Mouse (Mus musculus) midbrain, embryonic 15.5 days (tissue): ENCODE data around the gene Dtl. TPM values are rescaled to one million over a fixed set of nuclear protein-coding genes. Genes with fewer than 3 reads are reported as not detected.

Experiments
- ATAC-seq: fragments of 200-750 bp; cut with Nextera tagmentation; replicated peaks from 2 replicates; pipeline ENCODE4 v1.8.0; 2017; ENCODE audit warnings: moderate TSS enrichment
- H3K27ac ChIP-seq: fragments of 300-500 bp; sonication (generic); 2 replicates; pipeline ENCODE4 v1.5.1; 2015; ENCODE audit warnings: mild to moderate bottlenecking, inconsistent platforms
- H3K27me3 ChIP-seq: fragments of 300-500 bp; sonication (generic); replicated peaks from 2 replicates; pipeline ENCODE4 v1.6.1; 2015; ENCODE audit warnings: inconsistent platforms
- H3K36me3 ChIP-seq: fragments of 300-500 bp; sonication (generic); replicated peaks from 2 replicates; pipeline ENCODE4 v1.6.1; 2015; ENCODE audit warnings: inconsistent platforms
- H3K4me1 ChIP-seq: fragments of 300-500 bp; sonication (generic); 2 replicates; pipeline ENCODE4 v1.6.1; 2015; ENCODE audit warnings: inconsistent platforms
- H3K4me2 ChIP-seq: fragments of 300-500 bp; sonication (generic); 2 replicates; pipeline ENCODE4 v1.6.1; 2015; ENCODE audit warnings: inconsistent platforms, mild to moderate bottlenecking, moderate library complexity
- H3K4me3 ChIP-seq: fragments of 300-500 bp; sonication (generic); 2 replicates; pipeline ENCODE4 v1.5.1; 2015; ENCODE audit warnings: mild to moderate bottlenecking, inconsistent platforms
- H3K9ac ChIP-seq: fragments of 300-500 bp; sonication (generic); 2 replicates; pipeline ENCODE4 v1.6.1; 2015; ENCODE audit warnings: mild to moderate bottlenecking, inconsistent platforms
- H3K9me3 ChIP-seq: fragments of 300-500 bp; sonication (generic); 2 replicates; pipeline ENCODE4 v1.6.1; 2016; ENCODE audit warnings: inconsistent platforms
- WGBS: fragments of 180-500 bp; shearing (Covaris S2); methylation state at CpG from one replicate; pipeline ENCODE4 v1.1.7; 2015; ENCODE audit warnings: mixed read lengths; 5-methylcytosine and 5-hydroxymethylcytosine counted together
- polyA plus RNA-seq: library from polyadenylated mRNA; unstranded; fragments of >200 nt; fragmentation: Nextera tagmentation; extraction: Ambion mirVana; gene quantifications from 2 replicates; pipeline ENCODE4 v1.2.1, GENCODE M21; 2015

Dtl gene
- 6.2 and 7.6 TPM in 2 replicates for polyA plus RNA-seq

DNA sequence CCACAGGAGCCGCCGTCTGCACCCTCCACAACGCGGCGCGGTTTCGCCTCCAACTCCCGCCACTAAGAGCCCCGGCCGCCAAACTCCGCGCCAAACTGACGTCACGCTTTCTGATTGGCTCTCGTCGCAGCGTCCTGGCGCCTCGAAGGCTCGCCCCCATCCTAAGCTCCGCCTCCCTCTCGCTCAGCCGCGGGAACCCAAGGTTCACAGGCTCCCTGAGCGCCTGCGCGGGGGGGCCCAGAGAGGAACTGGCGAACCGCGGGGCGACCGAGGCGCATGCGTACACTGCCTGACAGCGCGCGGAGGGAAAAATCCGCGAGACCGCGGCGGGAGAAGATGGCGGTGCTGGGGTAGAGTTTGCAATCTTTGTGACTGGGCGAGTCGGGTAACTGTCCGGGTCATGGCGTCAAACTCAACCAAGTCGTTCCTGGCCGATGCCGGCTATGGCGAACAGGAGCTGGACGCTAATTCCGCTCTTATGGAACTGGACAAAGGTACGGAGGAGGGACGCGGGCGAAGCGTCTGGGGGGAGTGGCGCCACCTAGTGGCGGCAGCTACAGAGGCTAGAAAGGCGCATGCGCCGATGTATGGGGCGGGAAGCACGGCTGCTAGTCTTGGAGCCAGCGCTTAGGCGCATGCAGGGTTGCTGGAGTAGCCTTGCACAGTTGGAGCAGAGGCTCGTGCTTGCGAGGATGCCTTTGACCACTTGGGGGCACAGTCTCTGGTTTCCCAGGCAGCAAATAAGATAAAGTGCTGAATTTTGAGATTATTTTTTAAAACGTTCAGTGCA is at the start of gene Dtl, which contains the start of gene Ints7:
TSS of gene Dtl (minus strand) at position 87 of the 790 bp plus-strand sequence.
TSS of gene Ints7 (plus strand) at position 179 of the 790 bp plus-strand sequence.
- Histone ChIP-seq H3K27ac (peak within 1 kb of the TSS; percentile 96), H3K27me3 (no peaks in the 10 kb centered on the region), H3K4me2 (peak within 1 kb of the TSS; percentile 97), H3K9me3 (no peaks in the 10 kb centered on the region), H3K4me1 (peaks cover 35% of the 10 kb centered on the region), H3K36me3 (no peaks in the 10 kb centered on the region), H3K4me3 (peak within 1 kb of the TSS; percentile 81), H3K9ac (peak within 1 kb of the TSS; percentile 66)
- ATAC-seq: peak; percentile 99
- under 1% methylated on average over 69 of the region's 70 CpGs for WGBS

DNA sequence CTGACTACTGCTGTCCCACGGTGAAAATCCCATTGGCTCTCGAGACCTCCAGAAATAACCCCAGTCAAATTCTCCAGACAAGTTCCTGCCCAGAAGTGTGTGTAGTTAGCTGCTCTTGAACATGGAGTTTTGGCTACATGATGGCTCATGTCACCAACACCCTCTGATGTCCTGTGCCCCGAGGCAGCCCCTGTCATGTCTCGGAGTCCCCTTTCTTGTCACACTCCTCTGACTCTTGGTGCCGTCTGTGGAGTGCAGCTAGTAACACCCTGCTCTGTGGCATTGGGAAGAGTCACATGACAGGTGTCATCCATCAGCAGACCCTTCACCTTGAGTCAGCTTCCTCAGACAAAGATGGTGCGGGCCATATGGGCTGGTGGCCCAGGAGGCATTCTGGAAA is 49.7 kb upstream of the Dtl start:
- H3K4me1 ChIP-seq: no peaks in the 10 kb centered on the region
- WGBS: 82% methylated on average over 6 of the region's 6 CpGs
- H3K4me3 ChIP-seq: no peak overlapping the region
- no peak overlapping the region for H3K27ac ChIP-seq
- no peaks in the 10 kb centered on the region for H3K27me3 ChIP-seq
- no peak overlapping the region for H3K4me2 ChIP-seq
- no peaks in the 10 kb centered on the region for H3K9me3 ChIP-seq
- no peak overlapping the region for H3K9ac ChIP-seq
- ATAC-seq: no peak
- H3K36me3 ChIP-seq: peaks cover 18% of the 10 kb centered on the region

DNA sequence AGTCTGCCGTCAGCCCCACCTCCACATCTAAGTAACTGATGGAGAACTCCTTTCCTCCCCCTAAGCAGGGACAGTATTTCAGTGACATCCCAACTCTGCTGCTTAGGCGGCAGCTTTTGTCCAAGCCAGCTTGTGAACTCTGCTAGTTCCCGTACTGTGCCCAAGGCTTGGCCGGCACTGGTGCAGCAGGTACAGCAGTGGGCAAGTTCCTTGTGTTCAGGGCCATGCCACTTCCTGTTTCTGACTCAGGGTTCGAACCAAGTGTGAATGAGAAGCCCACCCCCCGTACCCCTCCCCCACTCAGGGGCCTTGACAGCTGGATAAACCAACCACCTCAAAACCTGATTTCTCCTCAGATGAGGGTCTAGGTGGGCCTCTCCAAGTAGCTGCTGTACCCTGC is 49.1 kb upstream of the Dtl start:
- Histone ChIP-seq H3K4me3 (no peak overlapping the region), H3K9me3 (no peaks in the 10 kb centered on the region), H3K27ac (no peak overlapping the region), H3K9ac (no peak overlapping the region), H3K36me3 (peaks cover 24% of the 10 kb centered on the region), H3K4me1 (no peaks in the 10 kb centered on the region), H3K4me2 (no peak overlapping the region), H3K27me3 (no peaks in the 10 kb centered on the region)
- WGBS: 86% methylated on average over 6 of the region's 6 CpGs
- no peak for ATAC-seq

DNA sequence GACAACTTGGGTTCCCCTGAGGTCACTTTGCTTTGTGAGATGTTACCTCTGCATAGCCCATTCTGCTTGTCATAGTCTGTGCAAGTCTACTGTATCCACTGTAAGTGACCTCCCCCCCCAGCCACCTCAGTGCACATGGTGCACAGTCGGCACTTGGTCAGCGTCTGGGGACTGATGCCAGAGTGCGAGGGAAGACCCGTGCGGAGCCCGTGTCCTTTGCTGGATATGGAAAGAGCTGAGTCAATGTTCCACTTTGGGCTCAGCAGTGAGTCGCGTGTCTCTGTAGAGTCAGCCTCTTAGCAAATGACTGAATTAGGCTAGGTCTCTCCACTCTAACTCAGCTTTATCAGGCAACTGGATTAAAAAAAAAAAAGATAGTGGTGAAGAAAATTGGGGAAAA is 47.5 kb upstream of the Dtl start:
- Histone ChIP-seq H3K27ac (no peak overlapping the region), H3K9me3 (no peaks in the 10 kb centered on the region), H3K36me3 (peaks cover 36% of the 10 kb centered on the region), H3K4me3 (no peak overlapping the region), H3K4me2 (no peak overlapping the region), H3K27me3 (no peaks in the 10 kb centered on the region), H3K4me1 (no peaks in the 10 kb centered on the region), H3K9ac (no peak overlapping the region)
- ATAC-seq: no peak
- 98% methylated on average over 8 of the region's 8 CpGs for WGBS

DNA sequence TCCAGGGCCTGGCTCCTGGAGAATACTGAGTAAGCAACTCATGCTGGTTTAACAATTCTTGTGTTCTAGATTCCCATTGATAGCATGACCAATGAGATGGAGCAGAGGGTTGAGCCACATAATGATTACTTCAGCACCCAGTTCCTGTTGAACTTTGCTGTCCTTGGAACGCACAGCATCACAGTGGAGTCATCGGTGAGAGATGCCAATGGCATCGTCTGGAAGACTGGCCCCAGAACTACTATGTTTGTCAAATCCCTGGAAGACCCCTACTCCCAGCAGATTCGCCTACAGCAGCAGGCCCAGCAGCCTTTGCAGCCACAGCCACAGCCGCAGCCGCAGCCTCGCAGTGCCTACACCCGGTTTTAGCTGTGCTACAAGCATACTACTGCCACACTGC is 45.8 kb upstream of the Dtl start:
- no peak overlapping the region for H3K27ac ChIP-seq
- peaks cover 44% of the 10 kb centered on the region for H3K36me3 ChIP-seq
- H3K4me2 ChIP-seq: no peak overlapping the region
- no peaks in the 10 kb centered on the region for H3K27me3 ChIP-seq
- no peaks in the 10 kb centered on the region for H3K4me1 ChIP-seq
- 95% methylated on average over 8 of the region's 8 CpGs for WGBS
- no peak overlapping the region for H3K4me3 ChIP-seq
- H3K9ac ChIP-seq: no peak overlapping the region
- H3K9me3 ChIP-seq: no peaks in the 10 kb centered on the region
- ATAC-seq: no peak

DNA sequence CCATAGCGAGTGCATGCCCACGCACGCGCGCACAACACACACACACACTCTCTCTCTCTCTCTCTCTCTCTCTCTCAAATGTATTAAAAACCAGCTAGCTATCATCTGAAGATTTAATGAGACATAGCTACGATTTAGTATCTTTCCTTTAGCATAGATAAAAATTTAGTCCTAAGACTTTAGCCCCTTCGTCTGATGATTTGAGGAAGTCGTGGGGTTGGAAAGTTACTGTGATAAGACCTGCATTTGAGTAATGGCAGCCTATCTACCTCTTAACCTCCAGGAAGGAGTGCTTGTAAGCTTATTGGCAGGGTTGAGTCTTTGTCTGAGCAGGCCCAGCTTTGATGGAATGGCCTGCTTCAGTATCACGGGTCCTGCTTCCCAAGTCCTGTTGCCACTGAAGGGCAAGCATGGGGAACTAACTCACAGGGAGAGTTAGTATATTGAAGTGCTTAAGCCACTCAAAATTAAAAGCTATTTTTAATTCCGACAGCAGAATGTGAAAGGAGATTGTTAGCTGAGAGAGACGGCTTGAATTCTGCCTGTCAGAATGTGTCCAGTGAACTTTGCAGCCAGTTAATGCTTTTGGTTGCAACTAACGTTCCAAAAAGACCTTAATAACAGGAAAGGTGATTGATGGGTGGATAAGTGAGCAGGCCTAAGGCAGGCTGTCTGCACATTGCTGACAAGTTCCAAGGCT is 42.9 kb upstream of the Dtl start:
- Histone ChIP-seq H3K36me3 (peaks cover 63% of the 10 kb centered on the region), H3K27ac (no peak overlapping the region)
- 93% methylated on average over 12 of the region's 12 CpGs for WGBS

DNA sequence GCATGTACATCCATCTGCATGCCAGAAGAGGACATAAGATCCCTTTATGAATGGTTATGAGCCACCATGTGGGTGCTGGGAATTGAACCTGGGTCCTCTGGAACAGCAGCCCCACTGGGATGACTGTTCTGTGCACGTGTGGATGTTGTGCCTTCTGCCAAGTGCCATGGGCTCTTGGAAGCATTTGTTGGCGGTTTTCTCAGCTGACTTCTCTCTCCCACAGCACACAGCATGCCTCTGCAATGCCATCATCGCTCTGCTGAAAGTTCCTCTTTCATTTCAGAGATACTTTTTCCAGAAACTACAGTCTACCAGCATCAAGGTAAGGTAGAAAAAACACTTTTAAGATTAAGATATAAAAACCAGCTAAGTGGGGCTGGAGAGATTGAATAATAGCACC is 42.2 kb upstream of the Dtl start:
- Histone ChIP-seq H3K36me3 (peaks cover 69% of the 10 kb centered on the region), H3K27ac (no peak overlapping the region), H3K27me3 (no peaks in the 10 kb centered on the region), H3K9me3 (no peaks in the 10 kb centered on the region), H3K4me1 (no peaks in the 10 kb centered on the region), H3K4me3 (no peak overlapping the region), H3K9ac (no peak overlapping the region), H3K4me2 (no peak overlapping the region)
- 93% methylated on average over 3 of the region's 3 CpGs for WGBS
- no peak for ATAC-seq

More for the DNA sequence above, 42.9 kb upstream of the Dtl start:
- Histone ChIP-seq H3K9ac (no peak overlapping the region), H3K4me3 (no peak overlapping the region), H3K4me1 (no peaks in the 10 kb centered on the region), H3K4me2 (no peak overlapping the region), H3K9me3 (no peaks in the 10 kb centered on the region), H3K27me3 (no peaks in the 10 kb centered on the region)
- no peak for ATAC-seq

DNA sequence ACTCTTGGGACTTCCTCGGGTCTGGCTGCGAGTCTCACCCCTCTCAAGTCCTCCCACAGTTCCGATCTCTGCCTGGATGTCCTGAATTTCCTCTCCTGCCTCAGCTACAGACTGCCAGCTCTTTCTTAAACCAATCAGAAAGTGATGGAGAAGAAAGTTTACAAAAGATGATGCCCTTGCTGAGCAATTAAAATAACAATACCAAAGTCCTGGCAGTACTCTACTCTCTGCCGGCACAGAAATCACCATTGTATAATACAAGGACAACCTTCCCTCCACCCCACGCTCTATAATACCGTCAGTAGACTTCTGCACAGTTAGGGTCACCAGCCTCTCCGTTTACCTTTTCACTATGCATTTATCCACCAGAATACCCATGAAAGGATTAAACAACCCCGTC is 40.9 kb upstream of the Dtl start:
- no peaks in the 10 kb centered on the region for H3K27me3 ChIP-seq
- no peak overlapping the region for H3K4me3 ChIP-seq
- H3K27ac ChIP-seq: no peak overlapping the region
- no peaks in the 10 kb centered on the region for H3K9me3 ChIP-seq
- ATAC-seq: no peak
- no peaks in the 10 kb centered on the region for H3K4me1 ChIP-seq
- 65% methylated on average over 8 of the region's 8 CpGs for WGBS
- no peak overlapping the region for H3K4me2 ChIP-seq
- no peak overlapping the region for H3K9ac ChIP-seq
- H3K36me3 ChIP-seq: peaks cover 70% of the 10 kb centered on the region

DNA sequence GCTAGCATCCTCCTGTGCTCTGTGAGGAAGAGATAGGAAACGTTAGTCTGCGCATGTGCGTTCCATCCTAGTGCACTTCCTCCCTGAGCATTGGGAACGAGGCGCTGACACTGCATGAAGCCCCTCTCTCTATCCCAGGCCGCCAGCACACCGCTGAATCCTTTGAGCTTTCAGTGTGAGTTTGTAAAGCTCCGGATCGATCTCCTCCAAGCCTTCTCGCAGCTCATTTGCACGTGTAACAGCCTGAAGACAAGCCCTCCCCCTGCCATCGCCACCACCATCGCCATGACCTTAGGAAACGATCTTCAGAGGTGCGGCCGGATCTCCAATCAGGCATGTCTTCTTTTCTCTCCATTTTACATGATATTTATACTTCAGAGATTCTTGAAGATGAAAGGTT is 37.5 kb upstream of the Dtl start:
- H3K27me3 ChIP-seq: no peaks in the 10 kb centered on the region
- H3K27ac ChIP-seq: no peak overlapping the region
- ATAC-seq: no peak
- no peak overlapping the region for H3K4me3 ChIP-seq
- H3K9me3 ChIP-seq: no peaks in the 10 kb centered on the region
- no peaks in the 10 kb centered on the region for H3K4me1 ChIP-seq
- H3K9ac ChIP-seq: no peak overlapping the region
- H3K36me3 ChIP-seq: peaks cover 52% of the 10 kb centered on the region
- WGBS: 87% methylated on average over 16 of the region's 16 CpGs
- no peak overlapping the region for H3K4me2 ChIP-seq

DNA sequence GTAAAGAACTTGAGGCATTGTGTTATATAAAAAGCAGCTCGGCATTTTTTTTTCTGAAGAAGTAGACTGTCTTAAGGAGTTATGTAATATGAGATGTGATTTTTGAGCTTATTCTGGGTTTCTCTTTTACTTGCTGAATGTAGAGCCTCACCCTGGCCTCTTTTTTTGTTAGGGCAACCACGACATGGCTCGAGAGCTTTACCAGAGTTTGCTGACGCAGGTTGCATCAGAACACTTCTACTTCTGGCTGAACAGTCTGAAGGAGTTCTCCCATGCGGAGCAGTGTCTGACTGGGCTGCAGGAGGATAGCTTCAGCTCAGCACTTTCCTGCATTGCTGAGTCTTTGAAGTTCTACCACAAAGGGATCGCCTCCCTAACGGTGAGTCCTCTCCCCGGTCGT is 36.3 kb upstream of the Dtl start:
- Histone ChIP-seq H3K4me1 (no peaks in the 10 kb centered on the region), H3K4me3 (no peak overlapping the region), H3K27ac (no peak overlapping the region), H3K9me3 (no peaks in the 10 kb centered on the region), H3K4me2 (no peak overlapping the region), H3K9ac (no peak overlapping the region), H3K36me3 (peaks cover 48% of the 10 kb centered on the region), H3K27me3 (no peaks in the 10 kb centered on the region)
- ATAC-seq: no peak
- WGBS: 84% methylated on average over 9 of the region's 9 CpGs

DNA sequence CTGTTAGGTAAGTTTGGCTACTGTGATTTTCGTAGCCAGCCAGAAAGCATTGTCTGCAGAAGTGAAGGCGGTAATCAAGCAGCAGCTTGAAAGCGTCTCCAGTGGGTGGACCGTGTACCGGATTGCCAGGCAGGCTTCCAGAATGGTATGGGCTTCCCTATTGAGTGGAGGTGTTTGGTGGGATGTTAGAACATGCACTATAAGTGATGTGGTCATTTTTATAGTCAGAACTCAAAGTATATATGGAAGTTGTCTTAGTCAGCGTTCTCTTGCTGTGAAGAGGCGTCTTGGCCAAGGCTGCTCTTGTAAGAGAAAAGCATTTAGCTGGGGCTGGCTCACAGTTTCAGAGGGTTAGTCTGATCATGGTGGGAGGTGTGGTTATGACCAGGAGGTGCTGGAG is 35.0 kb upstream of the Dtl start:
- Histone ChIP-seq H3K27ac (no peak overlapping the region), H3K27me3 (no peaks in the 10 kb centered on the region), H3K9me3 (no peaks in the 10 kb centered on the region), H3K9ac (no peak overlapping the region), H3K4me2 (no peak overlapping the region), H3K4me1 (no peaks in the 10 kb centered on the region), H3K4me3 (no peak overlapping the region), H3K36me3 (peaks cover 48% of the 10 kb centered on the region)
- 93% methylated on average over 7 of the region's 7 CpGs for WGBS
- no peak for ATAC-seq

DNA sequence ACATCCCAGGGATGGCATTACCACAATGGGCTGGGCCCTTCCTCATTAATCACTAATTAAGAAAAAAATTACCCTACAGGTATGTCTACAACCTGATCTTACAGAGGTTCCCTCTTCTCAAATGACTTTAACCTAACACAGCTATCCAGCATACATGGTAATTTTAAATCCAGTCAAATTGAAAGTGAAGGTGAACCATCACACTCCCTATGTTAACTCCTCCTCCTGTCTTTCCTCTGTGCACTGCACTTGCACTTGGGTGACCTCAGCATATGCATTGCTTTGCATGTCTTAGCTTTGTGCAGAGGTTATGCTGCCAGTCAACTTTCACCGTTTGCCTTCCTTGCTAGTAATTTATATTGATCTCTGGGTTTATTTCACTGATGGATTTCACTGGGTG is 34.2 kb upstream of the Dtl start:
- Histone ChIP-seq H3K4me2 (no peak overlapping the region), H3K36me3 (peaks cover 45% of the 10 kb centered on the region), H3K9me3 (no peaks in the 10 kb centered on the region), H3K4me3 (no peak overlapping the region), H3K4me1 (no peaks in the 10 kb centered on the region), H3K9ac (no peak overlapping the region), H3K27ac (no peak overlapping the region), H3K27me3 (no peaks in the 10 kb centered on the region)
- WGBS: 90% methylated on average over 1 of the region's 1 CpGs
- no peak for ATAC-seq

DNA sequence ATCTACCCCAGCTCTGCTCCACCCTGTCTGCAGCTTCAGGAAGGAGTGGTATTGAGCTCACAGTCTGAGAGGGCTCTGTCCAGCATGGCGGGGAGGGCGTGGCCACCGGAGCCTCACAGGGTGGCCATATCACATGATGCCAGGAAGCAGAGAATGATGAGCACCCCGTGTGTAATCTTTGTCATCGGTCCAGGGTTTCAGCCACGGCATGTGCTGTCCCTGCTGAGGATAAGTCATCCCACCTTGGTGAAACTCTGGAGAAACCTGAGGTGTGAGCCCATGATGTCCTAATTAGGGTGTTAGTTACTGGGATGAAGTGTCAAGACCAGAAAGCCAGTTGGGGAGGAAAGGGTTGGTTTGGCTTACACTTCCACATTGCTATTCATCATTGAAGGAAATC is 33.7 kb upstream of the Dtl start:
- H3K27me3 ChIP-seq: no peaks in the 10 kb centered on the region
- no peak overlapping the region for H3K9ac ChIP-seq
- ATAC-seq: no peak
- peaks cover 39% of the 10 kb centered on the region for H3K36me3 ChIP-seq
- 96% methylated on average over 6 of the region's 6 CpGs for WGBS
- H3K4me1 ChIP-seq: no peaks in the 10 kb centered on the region
- H3K4me3 ChIP-seq: no peak overlapping the region
- H3K27ac ChIP-seq: no peak overlapping the region
- no peaks in the 10 kb centered on the region for H3K9me3 ChIP-seq
- H3K4me2 ChIP-seq: no peak overlapping the region
